Mouse (Mus musculus): ENCODE results near the gene Taldo1. TPM values are rescaled to one million over a fixed set of nuclear protein-coding genes. Genes with fewer than 3 reads are reported as not detected.

Gene Taldo1
- total RNA-seq, 2 experiments from 2014 or later = 125 to 126 TPM

- DNase-seq = no peak
- intact Hi-C loops (cut with DNase I) = no loop called here
Measured at GRCm38 (mm10) chr7:141417731-141418681, 26.0 kb downstream of the Taldo1 start.

- DNase-seq = no peak
- intact Hi-C loops (cut with DNase I) = no loop called here
Measured at GRCm38 (mm10) chr7:141418970-141419369, 27.0 kb downstream of the Taldo1 start.

GRCm38 (mm10) chr7:141420030-141420702 lies 28.2 kb downstream of the Taldo1 start:
- intact Hi-C loops (cut with DNase I) = no loop called here
- DNase-seq = no peak

GRCm38 (mm10) chr7:141423811-141424210 lies 31.8 kb downstream of the Taldo1 start:
- intact Hi-C loops (cut with DNase I) = no loop called here
- no peak for DNase-seq

- intact Hi-C loops (cut with DNase I) = no loop called here
- DNase-seq = no peak
Measured at GRCm38 (mm10) chr7:141426948-141427730, 35.1 kb downstream of the Taldo1 start.

- intact Hi-C loops (cut with DNase I) = no loop called here
- no peak for DNase-seq
Measured at GRCm38 (mm10) chr7:141428701-141429100, 36.7 kb downstream of the Taldo1 start.

GRCm38 (mm10) chr7:141429310-141429709 lies 37.3 kb downstream of the Taldo1 start, which contains the start of gene Cend1:
TSS of gene Cend1 (minus strand) at chr7:141429491.
- intact Hi-C loops (cut with DNase I) = no loop called here

GRCm38 (mm10) chr7:141429840-141430584 lies 38.0 kb downstream of the Taldo1 start:
- intact Hi-C loops (cut with DNase I) = no loop called here
- no peak for DNase-seq

More at GRCm38 (mm10) chr7:141429310-141429709, 37.3 kb downstream of the Taldo1 start, which contains the start of gene Cend1:
- peak; percentile 48 to 59 for DNase-seq

- intact Hi-C loops (cut with DNase I) = no loop called here
- no peak for DNase-seq
Measured at GRCm38 (mm10) chr7:141430585-141431240, 38.7 kb downstream of the Taldo1 start.

GRCm38 (mm10) chr7:141431434-141432185 lies 39.6 kb downstream of the Taldo1 start:
- intact Hi-C loops (cut with DNase I) = no loop called here
- no peak for DNase-seq

- intact Hi-C loops (cut with DNase I) = no loop called here
- DNase-seq = peak in 1 of 2 experiments; percentile 74
Measured at GRCm38 (mm10) chr7:141432186-141432611, 40.2 kb downstream of the Taldo1 start.

- DNase-seq = peak; percentile 63 to 78
- intact Hi-C loops (cut with DNase I) = no loop called here
Measured at GRCm38 (mm10) chr7:141432741-141433516, 40.9 kb downstream of the Taldo1 start.

- intact Hi-C loops (cut with DNase I) = no loop called here
- no peak for DNase-seq
Measured at GRCm38 (mm10) chr7:141433517-141434400, 41.8 kb downstream of the Taldo1 start.

- intact Hi-C loops (cut with DNase I) = no loop called here
- peak in 1 of 2 experiments; percentile 54 for DNase-seq
Measured at GRCm38 (mm10) chr7:141434464-141434863, 42.5 kb downstream of the Taldo1 start.

- intact Hi-C loops (cut with DNase I) = no loop called here
- DNase-seq = peak; percentile 66 to 68
Measured at GRCm38 (mm10) chr7:141435129-141435855, 43.3 kb downstream of the Taldo1 start.
